Comparison of ENCODE assay signal across 9 mouse cellular contexts in genomic region chr2:157064978-157065878, GRCm38 (mm10). TPM values are rescaled to one million over a fixed set of nuclear protein-coding genes. Genes with fewer than 3 reads are reported as not detected.
DNase-seq lines count a peak whose midpoint lies in the region; ATAC-seq and TF ChIP-seq lines count a peak whose summit lies in the region.
"Had no signal": no experiment of that assay in that cellular context is flagged by ENCODE, and none has a peak within 500 bp of the region (broad histone marks: within the 10 kb centered on the region; RNA-seq: fewer than 3 reads in every experiment).

No protein-coding gene starts in this region.

- no peaks in the 10 kb centered on the region for H3K9me3 ChIP-seq in forebrain, embryonic 10.5 days
- no peaks in the 10 kb centered on the region for H3K9me3 ChIP-seq in forebrain, embryonic 16.5 days (ENCODE audit: control insufficient read depth, low read length)
- no peaks in the 10 kb centered on the region for H3K9me3 ChIP-seq in liver, embryonic 11.5 days (ENCODE audit: control insufficient read depth, low read length)

- H3K9ac ChIP-seq in forebrain, embryonic 16.5 days (replicated peaks; ENCODE audit: low read depth, low read length): no peak overlapping the region
- H3K9ac ChIP-seq in liver, embryonic 11.5 days (ENCODE audit: low read depth, low read length): no peak overlapping the region

- WGBS in forebrain, embryonic 10.5 days: 82% methylated on average over 14 of the region's 14 CpGs
- 83% methylated on average over 14 of the region's 14 CpGs for WGBS in forebrain, embryonic 16.5 days
- 49% methylated on average over 14 of the region's 14 CpGs for WGBS in kidney, adult 2 months
- WGBS in liver, embryonic 11.5 days: 85% methylated on average over 14 of the region's 14 CpGs

- no peak overlapping the region for H3K4me2 ChIP-seq in forebrain, embryonic 16.5 days (ENCODE audit: low read length)
- no peak overlapping the region for H3K4me2 ChIP-seq in liver, embryonic 11.5 days

- no peak for TF ChIP-seq CTCF in kidney, adult 2 months (conservative IDR thresholded peaks at IDR 0.05; ENCODE audit: insufficient read depth, insufficient read length, low read depth, low read length)

- H3K4me1 ChIP-seq in forebrain, embryonic 10.5 days: peaks cover 82% of the 10 kb centered on the region
- peaks cover 58% of the 10 kb centered on the region for H3K4me1 ChIP-seq in forebrain, embryonic 16.5 days (replicated peaks; ENCODE audit: control insufficient read depth, insufficient read depth, low read length)
- peaks cover 32% of the 10 kb centered on the region for H3K4me1 ChIP-seq in kidney, adult 2 months (ENCODE audit: control insufficient read depth, insufficient read depth, low read length)
- H3K4me1 ChIP-seq in liver, embryonic 11.5 days (replicated peaks; ENCODE audit: control insufficient read depth, insufficient read depth, low read length): peaks cover 28% of the 10 kb centered on the region

- no peak overlapping the region for H3K4me3 ChIP-seq in forebrain, embryonic 10.5 days
- no peak overlapping the region for H3K4me3 ChIP-seq in forebrain, embryonic 16.5 days (replicated peaks; ENCODE audit: low read length)
- no peak overlapping the region for H3K4me3 ChIP-seq in kidney, adult 2 months (ENCODE audit: insufficient read depth, low read depth, low read length)
- H3K4me3 ChIP-seq in liver, embryonic 11.5 days (ENCODE audit: low read depth, low read length): no peak overlapping the region

- peaks cover 57% of the 10 kb centered on the region for H3K36me3 ChIP-seq in forebrain, embryonic 10.5 days (replicated peaks)
- no peaks in the 10 kb centered on the region for H3K36me3 ChIP-seq in forebrain, embryonic 16.5 days (ENCODE audit: control insufficient read depth, insufficient read depth)
- no peaks in the 10 kb centered on the region for H3K36me3 ChIP-seq in kidney, adult 2 months (ENCODE audit: control insufficient read depth, insufficient read depth, low read length)
- H3K36me3 ChIP-seq in liver, embryonic 11.5 days (ENCODE audit: control insufficient read depth, insufficient read depth, low read length): no peaks in the 10 kb centered on the region

- ATAC-seq in forebrain, embryonic 16.5 days: no peak
- no peak for ATAC-seq in liver, embryonic 11.5 days (replicated peaks; ENCODE audit: low FRiP score)

- no peak for TF ChIP-seq POLR2A in kidney, adult 2 months (IDR thresholded peaks at IDR 0.05; ENCODE audit: low read depth, low read length)

- H3K27ac ChIP-seq in forebrain, embryonic 10.5 days: peak overlapping the region; percentile 25; the same call in 1 of the 2 replicates
- H3K27ac ChIP-seq in forebrain, embryonic 16.5 days (ENCODE audit: low read length): no peak overlapping the region
- peak overlapping the region; percentile 30 for H3K27ac ChIP-seq in kidney, adult 2 months (ENCODE audit: insufficient read depth, low read depth, low read length)
- H3K27ac ChIP-seq in liver, embryonic 11.5 days (ENCODE audit: low read depth, low read length): no peak overlapping the region

- H3K27me3 ChIP-seq in forebrain, embryonic 10.5 days (ENCODE audit: poor library complexity, severe bottlenecking): no peaks in the 10 kb centered on the region
- no peaks in the 10 kb centered on the region for H3K27me3 ChIP-seq in forebrain, embryonic 16.5 days (replicated peaks; ENCODE audit: control insufficient read depth, insufficient read depth, low read length)
- no peaks in the 10 kb centered on the region for H3K27me3 ChIP-seq in kidney, adult 2 months (replicated peaks; ENCODE audit: control insufficient read depth, insufficient read depth, low read length)
- H3K27me3 ChIP-seq in liver, embryonic 11.5 days (replicated peaks; ENCODE audit: control insufficient read depth, insufficient read depth, low read length): no peaks in the 10 kb centered on the region

- DNase-seq in forebrain, embryonic 10.5 days (ENCODE audit: extremely low spot score, low spot score): no peak
- peak; percentile 58 for DNase-seq in urinary bladder, postnatal 14 days (ENCODE audit: low spot score)
- no peak for DNase-seq in urinary bladder, postnatal 36 days (ENCODE audit: low spot score in 2 of 2)
- peak; percentile 65 for DNase-seq in kidney, adult 2 months
- DNase-seq in testis, postnatal 10 days (ENCODE audit: low spot score): peak; percentile 67
- no peak for DNase-seq in right cerebral cortex, postnatal 36 days (ENCODE audit: low spot score in 2 of 2)
- no peak for DNase-seq in liver, embryonic 11.5 days (ENCODE audit: low spot score)

RNA-seq across cellular contexts. Expression of gene Soga1, which starts 13.8 kb away (rescaled TPM):
- 3.5 and 4.0 TPM in 2 replicates for polyA plus RNA-seq in forebrain, embryonic 10.5 days (2016; fragmentation: Nextera tagmentation; extraction: Ambion mirVana)
- polyA plus RNA-seq in forebrain, embryonic 16.5 days (2015; fragmentation: Nextera tagmentation; extraction: Ambion mirVana): 4.7 and 5.8 TPM in 2 replicates
- 5.3 and 5.4 TPM in 2 replicates for polyA plus RNA-seq in kidney, adult 2 months (2012; rRNA removed)
- 4.0 and 5.3 TPM in 2 replicates for polyA plus RNA-seq in liver, embryonic 11.5 days (2014; fragmentation: Nextera tagmentation; extraction: Ambion mirVana)

RNA-seq across cellular contexts. Expression of gene Tldc2, which starts 21.6 kb away (rescaled TPM):
- not detected in 2 replicates for polyA plus RNA-seq in forebrain, embryonic 10.5 days (2016; fragmentation: Nextera tagmentation; extraction: Ambion mirVana)
- polyA plus RNA-seq in forebrain, embryonic 16.5 days (2015; fragmentation: Nextera tagmentation; extraction: Ambion mirVana): not detected in 2 replicates
- 11.3 and 12.2 TPM in 2 replicates for polyA plus RNA-seq in kidney, adult 2 months (2012; rRNA removed)
- not detected in 2 replicates for polyA plus RNA-seq in liver, embryonic 11.5 days (2014; fragmentation: Nextera tagmentation; extraction: Ambion mirVana)
- polyA plus RNA-seq: limb, embryonic 11.5 days had no signal

RNA-seq across cellular contexts. Expression of gene Dsn1, which starts 58.3 kb away (rescaled TPM):
- 58.0 and 59.1 TPM in 2 replicates for polyA plus RNA-seq in forebrain, embryonic 10.5 days (2016; fragmentation: Nextera tagmentation; extraction: Ambion mirVana)
- polyA plus RNA-seq in forebrain, embryonic 16.5 days (2015; fragmentation: Nextera tagmentation; extraction: Ambion mirVana): 20.3 and 22.8 TPM in 2 replicates
- 2.0 and 2.4 TPM in 2 replicates for polyA plus RNA-seq in kidney, adult 2 months (2012; rRNA removed)
- 45.0 and 45.7 TPM in 2 replicates for polyA plus RNA-seq in liver, embryonic 11.5 days (2014; fragmentation: Nextera tagmentation; extraction: Ambion mirVana)

Comparison
In these comparisons a context has a peak if more than half of its experiments do, and no peak if none do; other contexts are left out.
1. DNase-seq: peak in urinary bladder, postnatal 14 days (single experiment), kidney, adult 2 months (single experiment) and testis, postnatal 10 days (single experiment); none in forebrain, embryonic 10.5 days (single experiment), urinary bladder, postnatal 36 days (0 of 2), right cerebral cortex, postnatal 36 days (0 of 2) and liver, embryonic 11.5 days (single experiment).
2. H3K27ac ChIP-seq: peak in forebrain, embryonic 10.5 days (single experiment) and kidney, adult 2 months (single experiment); none in forebrain, embryonic 16.5 days (single experiment) and liver, embryonic 11.5 days (single experiment).
3. RNA of gene Tldc2, which starts 21.6 kb away (polyA plus RNA-seq): 11.3 to 12.2 TPM in kidney, adult 2 months; not detected in liver, embryonic 11.5 days, not detected in forebrain, embryonic 16.5 days and not detected in forebrain, embryonic 10.5 days; every median in the first group is over 10 times any median in the second.